Mouse (Mus musculus): ENCODE measurements around the gene Dnm2.

DNA sequence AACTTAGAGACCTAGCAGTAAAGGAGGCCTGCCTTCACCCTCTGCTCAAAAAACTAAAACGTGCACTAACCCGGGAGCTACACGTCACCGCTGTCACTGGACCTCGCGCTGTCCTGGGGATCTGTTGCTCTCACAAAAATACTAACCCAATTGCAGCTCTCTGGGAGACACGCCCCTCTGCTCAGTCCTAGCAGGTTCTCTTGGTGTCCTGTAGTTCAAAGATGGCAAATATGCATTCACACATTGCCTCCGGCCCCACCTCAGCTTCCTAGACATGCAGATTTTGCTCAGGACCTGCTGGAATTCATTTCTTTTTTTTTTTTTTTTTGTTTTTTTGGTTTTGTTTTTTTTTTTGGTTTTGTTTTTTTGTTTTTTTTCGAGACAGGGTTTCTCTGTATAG is 66.0 kb downstream of the Dnm2 start:
- TF ChIP-seq CTCF (IDR thresholded peaks at IDR 0.05; ENCODE audit: extremely low read depth, insufficient read depth, low read length) (no peak), POLR2A (IDR thresholded peaks at IDR 0.05; ENCODE audit: extremely low read depth, insufficient read depth, low read length) (no peak)
